Mouse (Mus musculus): ENCODE results near the gene Irx4. TPM values are rescaled to one million over a fixed set of nuclear protein-coding genes. Genes with fewer than 3 reads are reported as not detected.

Irx4 gene
- total and polyA plus RNA-seq, 2 experiments, result not detected

DNA sequence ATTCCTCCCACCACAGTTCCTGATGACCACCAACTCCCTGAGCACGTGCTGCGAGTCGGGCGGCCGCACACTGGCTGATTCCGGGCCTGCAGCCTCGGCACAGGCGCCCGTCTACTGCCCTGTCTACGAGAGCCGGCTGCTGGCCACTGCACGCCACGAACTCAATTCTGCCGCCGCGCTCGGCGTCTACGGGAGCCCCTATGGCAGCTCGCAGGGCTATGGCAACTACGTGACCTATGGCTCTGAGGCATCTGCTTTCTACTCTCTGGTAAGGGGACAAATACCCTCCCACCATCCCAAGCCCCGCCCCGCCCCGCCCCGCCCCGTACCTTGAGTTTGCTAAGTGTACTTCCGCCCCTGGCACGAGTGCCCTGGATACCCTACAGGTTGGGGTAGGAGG is 5.2 kb downstream of the Irx4 start:
- H3K9ac ChIP-seq (ENCODE audit: low read depth, low read length), result no peak overlapping the region
- H3K4me1 ChIP-seq (ENCODE audit: control insufficient read depth, insufficient read depth, low read length), result no peaks in the 10 kb centered on the region
- no peak overlapping the region for H3K27ac ChIP-seq (replicated peaks; ENCODE audit: insufficient read depth, low read depth, low read length)
- H3K36me3 ChIP-seq (ENCODE audit: control insufficient read depth, insufficient read depth, low read length), result no peaks in the 10 kb centered on the region
- H3K4me3 ChIP-seq (ENCODE audit: insufficient read depth, low read depth, low read length), result no peak overlapping the region
- H3K79me2 ChIP-seq (ENCODE audit: control insufficient read depth, insufficient read depth, low read length), result no peaks in the 10 kb centered on the region
- peaks cover 17% of the 10 kb centered on the region for H3K27me3 ChIP-seq (ENCODE audit: control insufficient read depth, insufficient read depth, low read length)
- WGBS, result 9% methylated on average over 28 of the region's 28 CpGs
- TF ChIP-seq POLR2A (IDR thresholded peaks at IDR 0.05; ENCODE audit: extremely low read depth, insufficient read depth, low read length) (no peak), CTCF (IDR thresholded peaks at IDR 0.05; ENCODE audit: low read depth, low read length) (no peak)
- DNase-seq (ENCODE audit: extremely low read depth, low read depth, low spot score), result no peak

DNA sequence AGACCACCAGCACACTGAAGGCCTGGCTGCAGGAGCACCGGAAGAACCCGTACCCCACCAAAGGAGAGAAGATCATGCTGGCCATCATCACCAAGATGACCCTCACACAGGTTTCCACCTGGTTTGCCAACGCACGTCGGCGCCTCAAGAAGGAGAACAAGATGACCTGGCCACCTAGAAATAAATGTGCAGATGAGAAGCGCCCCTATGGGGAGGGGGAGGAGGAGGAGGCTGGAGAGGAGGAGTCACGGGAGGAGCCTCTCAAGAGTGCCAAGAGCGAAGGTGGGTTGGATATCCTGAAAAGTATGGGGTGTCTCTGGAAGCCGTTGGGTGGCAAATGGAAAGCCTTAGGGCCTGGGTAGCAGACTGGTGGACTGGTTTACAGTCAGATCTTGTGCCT is 7.3 kb downstream of the Irx4 start:
- no peak for DNase-seq (ENCODE audit: extremely low read depth, low read depth, low spot score)
- WGBS, result 14% methylated on average over 10 of the region's 10 CpGs
- Histone ChIP-seq H3K79me2 (ENCODE audit: control insufficient read depth, insufficient read depth, low read length) (no peaks in the 10 kb centered on the region), H3K27ac (replicated peaks; ENCODE audit: insufficient read depth, low read depth, low read length) (no peak overlapping the region), H3K4me3 (ENCODE audit: insufficient read depth, low read depth, low read length) (no peak overlapping the region), H3K36me3 (ENCODE audit: control insufficient read depth, insufficient read depth, low read length) (no peaks in the 10 kb centered on the region), H3K9ac (ENCODE audit: low read depth, low read length) (no peak overlapping the region), H3K4me1 (ENCODE audit: control insufficient read depth, insufficient read depth, low read length) (no peaks in the 10 kb centered on the region), H3K27me3 (ENCODE audit: control insufficient read depth, insufficient read depth, low read length) (peaks cover 19% of the 10 kb centered on the region)
- TF ChIP-seq POLR2A (IDR thresholded peaks at IDR 0.05; ENCODE audit: extremely low read depth, insufficient read depth, low read length) (no peak), CTCF (IDR thresholded peaks at IDR 0.05; ENCODE audit: low read depth, low read length) (no peak)

DNA sequence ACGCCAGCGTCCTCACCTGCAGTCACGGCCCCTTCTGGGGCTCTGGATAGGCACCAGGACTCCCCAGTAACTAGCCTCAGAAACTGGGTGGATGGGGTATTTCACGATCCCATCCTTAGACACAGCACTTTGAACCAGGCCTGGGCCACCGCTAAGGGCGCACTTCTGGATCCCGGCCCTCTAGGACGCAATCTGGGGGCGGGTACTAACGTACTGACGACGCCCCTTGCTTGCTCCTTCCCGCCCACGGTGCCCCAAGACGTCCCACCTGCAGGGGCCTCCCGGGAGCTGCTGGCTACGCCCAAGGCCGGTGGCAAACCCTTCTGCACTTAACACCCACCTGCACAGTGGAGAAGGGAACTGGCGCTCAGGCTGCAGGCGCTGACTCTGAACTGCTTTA is 8.4 kb downstream of the Irx4 start:
- 2% methylated on average over 20 of the region's 20 CpGs for WGBS
- Histone ChIP-seq H3K36me3 (ENCODE audit: control insufficient read depth, insufficient read depth, low read length) (no peaks in the 10 kb centered on the region), H3K9ac (ENCODE audit: low read depth, low read length) (no peak overlapping the region), H3K27me3 (ENCODE audit: control insufficient read depth, insufficient read depth, low read length) (peaks cover 15% of the 10 kb centered on the region; the same call in 1 of the 2 replicates), H3K4me3 (ENCODE audit: insufficient read depth, low read depth, low read length) (no peak overlapping the region), H3K27ac (replicated peaks; ENCODE audit: insufficient read depth, low read depth, low read length) (no peak overlapping the region), H3K4me1 (ENCODE audit: control insufficient read depth, insufficient read depth, low read length) (no peaks in the 10 kb centered on the region), H3K79me2 (ENCODE audit: control insufficient read depth, insufficient read depth, low read length) (no peaks in the 10 kb centered on the region)
- no peak for DNase-seq (ENCODE audit: extremely low read depth, low read depth, low spot score)
- TF ChIP-seq CTCF (IDR thresholded peaks at IDR 0.05; ENCODE audit: low read depth, low read length), result no peak
- TF ChIP-seq POLR2A (IDR thresholded peaks at IDR 0.05; ENCODE audit: extremely low read depth, insufficient read depth, low read length), result no peak

DNA sequence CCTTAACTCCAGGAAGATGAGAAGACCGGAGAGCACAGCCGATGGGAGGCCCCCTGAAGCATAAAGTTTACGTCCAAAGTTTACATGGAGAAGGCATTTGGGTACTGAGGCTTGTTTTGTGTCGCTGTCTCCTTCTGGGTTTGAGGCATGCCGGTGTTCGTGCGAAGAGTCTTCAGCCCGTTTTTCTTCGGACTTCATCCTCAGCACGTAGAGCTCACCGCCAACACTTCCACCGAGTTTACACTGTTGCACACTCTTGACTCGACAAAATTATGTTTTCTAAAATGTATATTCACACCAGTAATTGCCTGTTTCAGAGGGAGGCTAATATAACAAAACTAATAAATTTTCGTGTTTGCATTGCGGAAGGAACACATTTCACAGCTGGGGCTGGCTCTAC is 9.0 kb downstream of the Irx4 start:
- 10% methylated on average over 15 of the region's 15 CpGs for WGBS
- H3K27me3 ChIP-seq (ENCODE audit: control insufficient read depth, insufficient read depth, low read length), result peaks cover 12% of the 10 kb centered on the region; the same call in 1 of the 2 replicates
- H3K9ac ChIP-seq (ENCODE audit: low read depth, low read length), result no peak overlapping the region
- TF ChIP-seq POLR2A (IDR thresholded peaks at IDR 0.05; ENCODE audit: extremely low read depth, insufficient read depth, low read length) (no peak), CTCF (IDR thresholded peaks at IDR 0.05; ENCODE audit: low read depth, low read length) (no peak)
- H3K4me1 ChIP-seq (ENCODE audit: control insufficient read depth, insufficient read depth, low read length), result no peaks in the 10 kb centered on the region
- H3K4me3 ChIP-seq (ENCODE audit: insufficient read depth, low read depth, low read length), result no peak overlapping the region
- no peaks in the 10 kb centered on the region for H3K79me2 ChIP-seq (ENCODE audit: control insufficient read depth, insufficient read depth, low read length)
- no peaks in the 10 kb centered on the region for H3K36me3 ChIP-seq (ENCODE audit: control insufficient read depth, insufficient read depth, low read length)
- DNase-seq (ENCODE audit: extremely low read depth, low read depth, low spot score), result no peak
- H3K27ac ChIP-seq (replicated peaks; ENCODE audit: insufficient read depth, low read depth, low read length), result no peak overlapping the region

DNA sequence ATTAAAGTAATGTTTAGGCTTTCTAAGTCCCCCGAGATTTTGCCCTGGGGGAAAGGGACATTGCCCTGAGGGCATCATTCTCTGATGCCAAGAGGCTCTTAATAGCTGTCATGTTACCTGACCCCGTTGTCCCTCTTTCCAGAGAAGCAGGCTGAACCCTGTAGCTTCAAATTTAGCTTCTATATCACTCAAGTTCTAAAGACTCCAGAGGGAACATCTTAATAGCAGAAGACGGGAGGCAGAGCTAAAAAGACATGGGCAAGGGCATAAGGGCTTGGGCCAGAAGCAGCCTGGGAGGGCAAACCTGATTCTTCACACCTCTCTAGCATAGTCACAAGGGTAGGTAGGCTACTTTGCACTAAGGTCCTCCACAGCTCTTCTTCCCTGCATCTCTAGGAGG is 9.6 kb downstream of the Irx4 start:
- WGBS, result 17% methylated on average over 3 of the region's 3 CpGs
- no peaks in the 10 kb centered on the region for H3K79me2 ChIP-seq (ENCODE audit: control insufficient read depth, insufficient read depth, low read length)
- H3K4me1 ChIP-seq (ENCODE audit: control insufficient read depth, insufficient read depth, low read length), result no peaks in the 10 kb centered on the region
- H3K27me3 ChIP-seq (ENCODE audit: control insufficient read depth, insufficient read depth, low read length), result peaks cover 10% of the 10 kb centered on the region; the same call in 1 of the 2 replicates
- no peak for DNase-seq (ENCODE audit: extremely low read depth, low read depth, low spot score)
- H3K4me3 ChIP-seq (ENCODE audit: insufficient read depth, low read depth, low read length), result no peak overlapping the region
- no peaks in the 10 kb centered on the region for H3K36me3 ChIP-seq (ENCODE audit: control insufficient read depth, insufficient read depth, low read length)
- H3K27ac ChIP-seq (replicated peaks; ENCODE audit: insufficient read depth, low read depth, low read length), result no peak overlapping the region
- no peak overlapping the region for H3K9ac ChIP-seq (ENCODE audit: low read depth, low read length)
- TF ChIP-seq POLR2A (IDR thresholded peaks at IDR 0.05; ENCODE audit: extremely low read depth, insufficient read depth, low read length), result no peak
- no peak for TF ChIP-seq CTCF (IDR thresholded peaks at IDR 0.05; ENCODE audit: low read depth, low read length)

DNA sequence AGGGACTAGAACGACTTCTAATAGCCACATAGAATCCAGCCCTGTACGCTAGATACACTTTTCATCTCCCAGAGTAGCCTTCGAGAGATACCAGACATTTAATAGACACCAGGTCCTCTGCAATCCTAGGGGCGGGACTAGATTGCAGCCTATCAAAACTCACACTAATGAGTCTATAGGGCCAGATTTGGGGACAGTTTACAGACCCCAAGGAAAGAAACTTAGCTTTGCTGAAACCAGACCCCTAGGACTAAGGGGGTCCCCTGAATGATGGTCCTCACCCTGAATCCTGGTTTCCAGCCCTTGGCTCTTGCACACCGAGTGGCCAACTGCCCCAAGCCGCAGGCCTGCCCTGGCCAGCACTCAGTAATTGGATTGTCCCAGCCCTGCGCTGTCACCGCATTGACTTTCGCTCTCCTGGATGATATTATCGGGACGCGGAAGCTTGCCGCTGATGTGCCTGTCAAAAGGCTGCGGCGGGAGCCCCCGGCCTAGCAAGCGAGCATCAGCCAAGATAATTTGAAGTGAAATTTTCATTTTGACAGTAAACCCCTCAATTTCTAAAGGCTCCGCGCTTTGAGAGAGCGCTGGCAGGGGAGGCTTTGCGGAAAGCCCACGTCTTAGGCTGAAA is 10.3 kb downstream of the Irx4 start:
- H3K4me1 ChIP-seq (ENCODE audit: control insufficient read depth, insufficient read depth, low read length), result no peaks in the 10 kb centered on the region
- no peaks in the 10 kb centered on the region for H3K79me2 ChIP-seq (ENCODE audit: control insufficient read depth, insufficient read depth, low read length)
- no peaks in the 10 kb centered on the region for H3K36me3 ChIP-seq (ENCODE audit: control insufficient read depth, insufficient read depth, low read length)
- peaks cover 10% of the 10 kb centered on the region; the same call in 1 of the 2 replicates for H3K27me3 ChIP-seq (ENCODE audit: control insufficient read depth, insufficient read depth, low read length)
- WGBS, result 9% methylated on average over 22 of the region's 22 CpGs
- TF ChIP-seq POLR2A (IDR thresholded peaks at IDR 0.05; ENCODE audit: extremely low read depth, insufficient read depth, low read length) (no peak), CTCF (IDR thresholded peaks at IDR 0.05; ENCODE audit: low read depth, low read length) (no peak)
- no peak overlapping the region for H3K9ac ChIP-seq (ENCODE audit: low read depth, low read length)
- DNase-seq (ENCODE audit: extremely low read depth, low read depth, low spot score), result no peak
- no peak overlapping the region for H3K4me3 ChIP-seq (ENCODE audit: insufficient read depth, low read depth, low read length)
- H3K27ac ChIP-seq (replicated peaks; ENCODE audit: insufficient read depth, low read depth, low read length), result no peak overlapping the region

Measured in liver, adult 2 months (tissue).